Mouse (Mus musculus) lung, embryonic 15.5 days (tissue): ENCODE measurements around the gene Slc22a4. TPM values are rescaled to one million over a fixed set of nuclear protein-coding genes. Genes with fewer than 3 reads are reported as not detected.

ENCODE experiments used
- ATAC-seq: fragments of 200-750 bp; cut with Nextera tagmentation; 2 replicates; pipeline ENCODE4 v1.8.0; 2017; ENCODE audit warnings: moderate number of reproducible peaks, borderline replicate concordance; ENCODE audit not compliant: low FRiP score, low TSS enrichment; ENCODE audit errors: extremely low read depth
- H3K27ac ChIP-seq: fragments of 300-500 bp; sonication (generic); 2 replicates; pipeline ENCODE4 v1.5.1; 2015; ENCODE audit warnings: moderate library complexity, mild to moderate bottlenecking, inconsistent platforms
- H3K27me3 ChIP-seq: fragments of 300-500 bp; sonication (generic); 2 replicates; pipeline ENCODE4 v1.6.1; 2015; ENCODE audit warnings: inconsistent platforms
- H3K36me3 ChIP-seq: fragments of 300-500 bp; sonication (generic); 2 replicates; pipeline ENCODE4 v1.6.1; 2015; ENCODE audit warnings: inconsistent platforms
- H3K4me1 ChIP-seq: fragments of 300-500 bp; sonication (generic); 2 replicates; pipeline ENCODE4 v1.6.1; 2015; ENCODE audit warnings: inconsistent platforms
- H3K4me2 ChIP-seq: fragments of 300-500 bp; sonication (generic); 2 replicates; pipeline ENCODE4 v1.6.1; 2015; ENCODE audit warnings: inconsistent platforms, mild to moderate bottlenecking, moderate library complexity
- H3K4me3 ChIP-seq: fragments of 300-500 bp; sonication (generic); 2 replicates; pipeline ENCODE4 v1.5.1; 2015; ENCODE audit warnings: mild to moderate bottlenecking, inconsistent platforms
- H3K9ac ChIP-seq: fragments of 300-500 bp; sonication (generic); 2 replicates; pipeline ENCODE4 v1.6.1; 2015; ENCODE audit warnings: inconsistent platforms
- H3K9me3 ChIP-seq: fragments of 300-500 bp; sonication (generic); 2 replicates; pipeline ENCODE4 v1.6.1; 2016; ENCODE audit warnings: inconsistent platforms
- WGBS: fragments of 180-500 bp; shearing (Covaris S2); methylation state at CpG from one replicate; pipeline ENCODE4 v1.1.7; 2015; 5-methylcytosine and 5-hydroxymethylcytosine counted together
- polyA plus RNA-seq: library from polyadenylated mRNA; unstranded; fragments of >200 nt; fragmentation: Nextera tagmentation; extraction: Ambion mirVana; gene quantifications from 2 replicates; pipeline ENCODE4 v1.2.1, GENCODE M21; 2015

The Slc22a4 gene
- polyA plus RNA-seq, 1 experiment from 2014 or later = 0.51 TPM

DNA sequence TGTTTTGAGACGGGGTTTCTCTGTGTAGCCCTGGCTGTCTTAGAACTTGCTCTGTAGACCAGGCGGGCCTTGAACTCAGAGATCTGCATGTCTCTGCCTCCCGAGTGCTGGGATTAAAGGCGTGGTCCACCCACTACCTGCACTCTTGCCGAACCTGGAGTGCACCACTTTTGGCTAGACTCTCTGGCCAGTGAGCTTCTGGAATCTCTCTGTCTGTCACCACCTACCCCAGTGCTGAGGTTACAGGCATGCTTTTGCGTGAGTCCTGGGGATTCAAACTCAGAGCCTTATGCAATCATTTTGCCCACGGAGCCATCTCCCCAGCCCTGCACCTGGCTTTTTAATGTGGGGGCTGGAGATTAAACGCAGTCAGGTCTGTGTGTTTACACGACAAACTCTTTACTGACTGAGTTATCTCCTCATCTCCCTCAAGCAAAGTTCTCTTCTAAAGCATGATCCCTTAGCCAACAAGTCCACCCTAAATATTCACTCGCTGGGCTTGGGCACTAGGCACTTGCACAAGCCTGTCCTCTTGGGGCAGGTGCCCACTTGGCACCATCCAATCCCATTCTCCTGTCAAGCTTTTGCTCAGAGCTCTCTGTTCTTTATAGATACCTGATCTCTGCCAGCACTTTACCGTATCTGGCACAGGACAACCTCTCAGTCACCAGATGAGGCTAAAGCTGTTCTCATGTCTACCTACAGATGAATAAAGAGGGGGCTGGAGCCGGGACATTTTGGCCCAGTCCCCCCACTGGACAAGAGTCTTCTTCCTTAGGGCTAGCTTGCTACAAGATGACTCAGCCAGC lies 37.4 kb upstream of the Slc22a4 start:
- no peak overlapping the region for H3K4me2 ChIP-seq
- H3K4me3 ChIP-seq = no peak overlapping the region
- H3K27me3 ChIP-seq = peaks cover 30% of the 10 kb centered on the region
- H3K4me1 ChIP-seq = peaks cover 44% of the 10 kb centered on the region
- H3K27ac ChIP-seq = no peak overlapping the region
- H3K9ac ChIP-seq = no peak overlapping the region
- H3K9me3 ChIP-seq = no peaks in the 10 kb centered on the region
- 72% methylated on average over 12 of the region's 12 CpGs for WGBS
- no peak for ATAC-seq
- no peaks in the 10 kb centered on the region for H3K36me3 ChIP-seq

DNA sequence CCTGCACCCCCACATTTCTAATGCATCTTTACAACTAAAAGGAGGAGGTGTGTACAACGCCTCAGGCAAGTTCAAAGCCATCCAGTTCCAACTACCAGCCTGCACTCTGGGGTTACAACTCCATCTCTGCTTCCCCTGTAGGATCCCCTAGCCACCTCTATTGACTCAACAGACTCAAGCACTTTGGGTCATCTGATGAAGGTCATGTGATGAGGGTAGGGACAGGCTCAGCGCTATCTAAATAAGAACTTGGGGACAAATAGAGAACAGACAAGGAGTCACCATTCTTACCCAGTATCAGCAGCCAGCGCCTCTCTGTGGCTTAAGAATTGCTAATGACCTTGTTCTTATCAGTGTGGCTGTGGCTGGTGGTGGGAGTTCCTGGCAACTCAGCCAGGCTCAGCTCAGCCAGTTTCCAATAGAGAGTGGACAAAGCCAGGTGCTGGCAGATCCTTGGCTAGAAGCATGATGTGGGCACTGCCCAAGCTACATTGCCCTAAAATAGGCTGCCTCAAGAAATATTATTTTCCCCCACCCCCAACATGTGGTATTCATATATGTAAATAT lies 36.6 kb upstream of the Slc22a4 start:
- Histone ChIP-seq H3K27me3 (peaks cover 22% of the 10 kb centered on the region), H3K4me1 (peaks cover 48% of the 10 kb centered on the region), H3K9me3 (no peaks in the 10 kb centered on the region), H3K9ac (no peak overlapping the region), H3K4me3 (no peak overlapping the region), H3K36me3 (no peaks in the 10 kb centered on the region), H3K4me2 (no peak overlapping the region), H3K27ac (no peak overlapping the region)
- 52% methylated on average over 3 of the region's 3 CpGs for WGBS
- ATAC-seq = no peak

DNA sequence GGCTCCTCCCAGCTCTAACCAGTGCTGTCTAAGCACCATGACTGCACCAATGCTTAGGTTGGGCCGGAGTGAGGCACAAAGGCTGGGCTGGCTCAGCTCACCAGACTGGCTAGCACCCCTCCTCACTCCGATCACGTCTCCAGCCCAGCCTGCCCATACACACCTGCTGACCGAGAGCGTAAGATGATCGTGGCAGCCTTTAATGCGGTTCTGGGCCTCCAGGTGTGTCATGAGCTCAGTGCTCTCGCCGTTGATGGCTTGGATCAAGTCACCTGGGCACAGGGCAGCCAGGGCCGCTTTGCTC lies 35.5 kb upstream of the Slc22a4 start:
- Histone ChIP-seq H3K4me1 (peaks cover 39% of the 10 kb centered on the region), H3K9ac (no peak overlapping the region), H3K4me3 (no peak overlapping the region), H3K36me3 (no peaks in the 10 kb centered on the region), H3K9me3 (no peaks in the 10 kb centered on the region), H3K4me2 (no peak overlapping the region), H3K27ac (no peak overlapping the region), H3K27me3 (peaks cover 16% of the 10 kb centered on the region)
- no peak for ATAC-seq
- 79% methylated on average over 10 of the region's 10 CpGs for WGBS

DNA sequence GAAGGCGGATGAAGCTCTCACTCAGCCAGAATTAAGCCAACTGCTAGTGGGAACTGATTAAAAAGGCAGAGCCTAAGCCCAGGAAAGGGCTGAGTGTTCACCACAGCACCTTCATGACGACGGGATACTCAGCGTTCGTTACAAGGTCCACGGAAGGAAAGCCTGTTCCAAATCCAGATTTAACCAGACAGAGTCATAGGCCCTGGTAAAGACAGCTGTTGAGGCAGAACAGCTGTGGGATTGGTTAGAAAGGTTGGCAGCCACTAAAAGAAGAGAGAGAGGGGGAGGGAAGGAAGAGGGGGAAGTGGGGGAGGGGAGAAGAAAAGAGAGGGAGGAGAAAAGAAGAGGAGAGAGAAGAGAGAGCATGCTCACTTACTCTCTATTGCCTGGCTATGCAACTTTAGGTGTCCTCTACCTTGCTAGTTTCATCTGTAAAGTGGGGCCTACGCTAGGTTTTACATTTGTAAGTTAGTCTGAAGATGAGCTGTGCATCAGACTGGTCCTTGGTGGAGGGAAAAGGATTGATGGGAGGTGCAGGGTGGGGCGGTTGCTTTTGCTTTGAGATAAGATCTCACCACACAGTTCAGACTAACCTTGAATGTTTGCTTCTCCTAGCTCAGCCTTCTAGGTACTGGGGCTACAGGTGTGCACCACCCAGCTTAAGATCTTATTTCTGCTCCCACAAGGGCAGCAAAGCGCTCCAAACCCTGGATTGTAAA lies 35.0 kb upstream of the Slc22a4 start:
- Histone ChIP-seq H3K9ac (no peak overlapping the region), H3K36me3 (no peaks in the 10 kb centered on the region), H3K27ac (no peak overlapping the region), H3K4me3 (no peak overlapping the region), H3K4me2 (no peak overlapping the region), H3K9me3 (no peaks in the 10 kb centered on the region), H3K4me1 (peaks cover 36% of the 10 kb centered on the region), H3K27me3 (peaks cover 13% of the 10 kb centered on the region; the same call in 1 of the 2 replicates)
- no peak for ATAC-seq
- 63% methylated on average over 9 of the region's 9 CpGs for WGBS

DNA sequence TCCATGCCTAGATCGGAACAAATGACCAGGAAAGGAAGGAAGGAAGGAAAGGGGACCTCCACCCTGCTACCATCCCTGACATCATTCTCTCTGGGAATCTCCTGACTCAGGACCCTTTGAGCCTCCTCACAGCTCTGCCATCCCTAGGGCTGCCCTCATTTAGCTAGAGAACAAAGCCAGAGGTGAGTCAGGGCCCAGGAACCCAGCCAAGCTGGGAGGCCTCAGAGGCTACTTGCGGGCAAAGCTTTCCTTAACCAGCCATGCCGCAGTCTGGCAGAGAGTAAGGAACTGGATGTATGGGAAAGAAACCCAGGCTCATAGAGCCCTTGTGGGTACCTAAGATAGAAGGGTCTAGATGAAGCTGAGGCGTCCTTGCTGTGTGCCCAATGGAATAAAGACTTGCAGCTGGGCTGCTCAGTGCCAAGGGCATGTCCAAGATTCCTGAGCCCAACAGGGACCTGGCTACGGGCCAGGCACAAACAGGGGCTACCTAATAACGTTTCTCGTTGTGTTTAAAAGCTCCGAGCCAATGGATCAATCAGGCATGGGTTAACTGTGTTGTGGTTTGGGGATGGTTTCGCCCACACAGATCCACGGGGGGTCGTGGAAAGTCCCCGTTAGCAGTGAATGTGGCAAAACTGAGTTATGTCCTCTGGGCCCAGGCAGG lies 34.3 kb upstream of the Slc22a4 start:
- H3K4me2 ChIP-seq = no peak overlapping the region
- no peaks in the 10 kb centered on the region for H3K36me3 ChIP-seq
- H3K27me3 ChIP-seq = peaks cover 8% of the 10 kb centered on the region; the same call in 1 of the 2 replicates
- H3K9ac ChIP-seq = no peak overlapping the region
- H3K27ac ChIP-seq = no peak overlapping the region
- H3K9me3 ChIP-seq = no peaks in the 10 kb centered on the region
- H3K4me3 ChIP-seq = no peak overlapping the region
- H3K4me1 ChIP-seq = peaks cover 29% of the 10 kb centered on the region
- 64% methylated on average over 12 of the region's 12 CpGs for whole genome bisulfite sequencing
- ATAC-seq = no peak

DNA sequence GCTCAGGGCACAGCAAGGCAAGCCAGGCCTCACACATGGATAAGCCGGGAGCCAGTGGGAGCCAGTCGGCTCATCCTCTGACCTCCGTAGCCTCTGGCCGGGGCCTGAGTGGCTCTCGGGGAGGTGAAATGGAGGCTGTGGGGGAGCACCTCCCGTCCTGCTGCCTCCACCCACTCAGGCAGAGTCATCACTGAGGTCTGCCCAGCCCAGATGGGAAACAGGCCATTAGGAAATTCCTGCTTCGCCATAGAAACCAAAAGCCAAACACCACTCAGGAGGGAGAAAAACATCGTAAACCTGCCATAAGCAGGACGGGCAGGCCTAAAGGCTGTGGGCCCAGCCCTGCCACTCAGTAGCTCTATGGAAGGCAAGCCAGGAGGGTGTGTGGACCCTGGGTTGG lies 32.4 kb upstream of the Slc22a4 start:
- no peaks in the 10 kb centered on the region for H3K36me3 ChIP-seq
- no peak overlapping the region for H3K4me2 ChIP-seq
- H3K4me1 ChIP-seq = peaks cover 24% of the 10 kb centered on the region
- H3K27ac ChIP-seq = no peak overlapping the region
- peaks cover 4% of the 10 kb centered on the region; the same call in 1 of the 2 replicates for H3K27me3 ChIP-seq
- H3K9me3 ChIP-seq = no peaks in the 10 kb centered on the region
- H3K9ac ChIP-seq = no peak overlapping the region
- 0 out of 2 replicates have a peak, but pooled peaks have one; percentile 39 for ATAC-seq
- WGBS = 23% methylated on average over 9 of the region's 9 CpGs
- no peak overlapping the region for H3K4me3 ChIP-seq

DNA sequence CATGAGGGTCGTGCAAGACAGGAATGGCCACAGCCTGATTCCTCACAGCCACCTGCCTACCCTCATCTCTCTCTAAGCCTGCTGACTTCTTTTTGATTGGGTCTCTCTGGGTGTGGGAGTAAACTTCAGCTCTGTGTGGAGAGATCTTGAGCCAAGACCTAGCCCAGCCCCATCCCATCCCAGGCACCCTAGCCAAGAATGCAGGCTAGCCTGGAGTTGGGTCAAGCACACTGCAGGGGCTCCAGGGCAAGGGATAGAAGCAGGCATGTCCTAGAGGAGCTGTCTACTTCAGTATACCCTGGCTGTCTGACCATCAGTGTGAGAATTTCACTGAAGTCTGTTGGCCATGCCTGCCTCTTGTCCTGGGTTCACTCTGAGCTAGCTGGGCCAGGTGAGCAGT lies 31.6 kb upstream of the Slc22a4 start:
- H3K9ac ChIP-seq = no peak overlapping the region
- no peak overlapping the region for H3K4me3 ChIP-seq
- no peak for ATAC-seq
- H3K36me3 ChIP-seq = no peaks in the 10 kb centered on the region
- WGBS = 30% methylated on average over 1 of the region's 1 CpGs
- H3K9me3 ChIP-seq = no peaks in the 10 kb centered on the region
- peaks cover 4% of the 10 kb centered on the region; the same call in 1 of the 2 replicates for H3K27me3 ChIP-seq
- peaks cover 21% of the 10 kb centered on the region for H3K4me1 ChIP-seq
- H3K4me2 ChIP-seq = no peak overlapping the region
- H3K27ac ChIP-seq = no peak overlapping the region

DNA sequence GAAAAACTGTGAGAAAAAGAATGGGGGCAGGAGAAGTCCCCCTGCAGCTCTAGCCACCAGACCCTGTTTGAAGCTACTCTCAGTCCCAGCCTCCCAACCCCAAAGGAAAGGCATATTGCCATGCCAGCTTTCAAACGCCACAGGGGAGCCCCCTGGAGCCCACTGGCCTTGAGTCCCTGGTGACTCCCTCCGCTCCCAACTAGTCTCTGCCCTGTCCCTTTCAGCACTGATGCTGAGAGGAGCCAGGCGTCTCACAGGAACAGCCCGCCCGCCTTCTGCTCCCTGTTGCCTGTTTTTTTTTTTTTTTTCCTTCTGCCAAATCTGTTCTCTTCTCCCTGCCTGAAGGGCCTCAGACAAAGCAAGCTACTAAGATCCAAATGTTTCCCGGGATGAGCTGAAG lies 30.8 kb upstream of the Slc22a4 start:
- no peak overlapping the region for H3K9ac ChIP-seq
- no peaks in the 10 kb centered on the region for H3K9me3 ChIP-seq
- no peaks in the 10 kb centered on the region for H3K36me3 ChIP-seq
- H3K4me1 ChIP-seq = peaks cover 19% of the 10 kb centered on the region
- WGBS = 22% methylated on average over 6 of the region's 6 CpGs
- H3K27ac ChIP-seq = no peak overlapping the region
- H3K4me3 ChIP-seq = no peak overlapping the region
- no peak for ATAC-seq
- peaks cover 4% of the 10 kb centered on the region; the same call in 1 of the 2 replicates for H3K27me3 ChIP-seq
- H3K4me2 ChIP-seq = no peak overlapping the region

DNA sequence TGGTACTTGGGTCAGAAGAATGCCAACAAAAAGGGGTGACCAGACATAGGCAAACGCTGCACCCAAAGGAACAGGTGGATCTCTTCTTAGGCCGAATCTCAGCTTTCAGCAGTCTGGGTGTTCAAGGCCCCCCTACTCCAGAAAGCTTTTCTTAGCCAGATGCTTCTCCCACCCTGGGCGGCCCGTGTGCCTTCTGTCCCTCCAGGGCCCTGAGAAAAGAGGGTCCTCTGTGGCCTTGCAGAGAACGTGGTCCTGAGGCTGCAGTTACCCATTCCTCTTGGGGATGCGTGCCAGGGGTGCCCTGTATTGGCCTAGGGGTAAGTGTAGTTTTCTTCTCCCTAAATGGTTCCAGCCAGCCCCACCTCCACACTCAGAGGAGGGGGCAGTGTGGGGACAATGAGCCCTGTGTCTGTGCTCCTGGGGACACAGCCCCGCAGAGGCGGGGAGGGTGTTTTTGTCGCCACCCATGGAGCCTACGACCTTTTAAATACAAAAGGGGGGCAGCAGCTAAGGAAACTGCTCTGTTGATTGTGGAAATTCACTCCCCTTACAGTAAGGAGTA lies 30.2 kb upstream of the Slc22a4 start:
- Histone ChIP-seq H3K27ac (no peak overlapping the region), H3K9ac (no peak overlapping the region), H3K27me3 (peaks cover 4% of the 10 kb centered on the region; the same call in 1 of the 2 replicates), H3K9me3 (no peaks in the 10 kb centered on the region), H3K4me3 (no peak overlapping the region), H3K4me2 (no peak overlapping the region), H3K36me3 (no peaks in the 10 kb centered on the region), H3K4me1 (peaks cover 19% of the 10 kb centered on the region)
- ATAC-seq = no peak
- 53% methylated on average over 10 of the region's 10 CpGs for WGBS

DNA sequence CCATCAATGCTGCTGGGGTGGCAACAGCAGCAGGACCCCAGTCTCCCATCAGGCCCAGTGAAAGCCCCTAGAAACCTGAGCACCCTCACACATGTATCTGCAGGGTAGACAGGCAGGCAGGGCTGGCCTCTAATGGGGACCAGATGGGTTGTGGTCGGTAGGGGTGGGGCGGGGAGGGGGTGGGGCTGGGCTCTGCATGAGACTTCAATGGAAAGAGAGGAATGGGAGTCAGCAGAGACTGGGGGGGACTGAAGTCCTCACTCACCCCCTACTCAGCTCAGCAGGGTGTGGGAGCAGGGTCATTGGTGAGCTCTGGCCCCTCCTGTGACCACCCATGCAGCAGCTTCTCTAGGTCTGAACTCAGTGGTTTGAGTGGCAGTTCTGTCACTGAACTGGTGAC lies 29.5 kb upstream of the Slc22a4 start:
- no peak for ATAC-seq
- peaks cover 12% of the 10 kb centered on the region for H3K4me1 ChIP-seq
- no peaks in the 10 kb centered on the region for H3K36me3 ChIP-seq
- no peak overlapping the region for H3K27ac ChIP-seq
- H3K4me2 ChIP-seq = no peak overlapping the region
- H3K9ac ChIP-seq = no peak overlapping the region
- H3K9me3 ChIP-seq = no peaks in the 10 kb centered on the region
- H3K27me3 ChIP-seq = peaks cover 4% of the 10 kb centered on the region; the same call in 1 of the 2 replicates
- 49% methylated on average over 2 of the region's 2 CpGs for WGBS
- no peak overlapping the region for H3K4me3 ChIP-seq

DNA sequence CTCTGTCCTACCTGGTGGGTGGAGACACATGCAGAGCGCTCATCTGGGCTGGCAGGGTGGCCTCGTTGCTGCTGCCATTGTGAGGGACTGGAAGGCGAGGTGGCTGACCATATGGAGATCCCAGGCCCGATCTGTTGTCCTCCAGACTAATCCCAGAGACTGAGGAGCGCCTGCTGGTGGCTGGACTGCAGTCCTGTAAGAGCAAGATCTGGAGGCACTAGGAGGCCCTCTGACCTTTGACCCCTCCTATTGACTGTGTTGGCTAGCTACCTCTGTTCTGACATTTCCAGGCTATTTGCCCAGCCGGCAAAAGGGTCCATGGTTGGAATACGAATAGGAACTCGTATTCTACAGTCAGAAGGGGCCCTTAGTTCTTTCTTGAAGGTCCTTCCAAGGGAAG lies 28.2 kb upstream of the Slc22a4 start:
- Histone ChIP-seq H3K27ac (no peak overlapping the region), H3K9me3 (no peaks in the 10 kb centered on the region), H3K9ac (no peak overlapping the region), H3K4me2 (no peak overlapping the region), H3K4me1 (peaks cover 7% of the 10 kb centered on the region; the same call in 1 of the 2 replicates), H3K27me3 (peaks cover 4% of the 10 kb centered on the region; the same call in 1 of the 2 replicates), H3K4me3 (no peak overlapping the region), H3K36me3 (no peaks in the 10 kb centered on the region)
- ATAC-seq = no peak
- WGBS = 53% methylated on average over 8 of the region's 8 CpGs
